Mouse (Mus musculus) lung, postnatal 4 days (tissue): ENCODE data around the gene Dusp13.

Source experiments
- DNase-seq, 2 experiments: peaks; one replicate each; pipeline ENCODE4 v3.0.0; 2021

The Dusp13 gene

DNA sequence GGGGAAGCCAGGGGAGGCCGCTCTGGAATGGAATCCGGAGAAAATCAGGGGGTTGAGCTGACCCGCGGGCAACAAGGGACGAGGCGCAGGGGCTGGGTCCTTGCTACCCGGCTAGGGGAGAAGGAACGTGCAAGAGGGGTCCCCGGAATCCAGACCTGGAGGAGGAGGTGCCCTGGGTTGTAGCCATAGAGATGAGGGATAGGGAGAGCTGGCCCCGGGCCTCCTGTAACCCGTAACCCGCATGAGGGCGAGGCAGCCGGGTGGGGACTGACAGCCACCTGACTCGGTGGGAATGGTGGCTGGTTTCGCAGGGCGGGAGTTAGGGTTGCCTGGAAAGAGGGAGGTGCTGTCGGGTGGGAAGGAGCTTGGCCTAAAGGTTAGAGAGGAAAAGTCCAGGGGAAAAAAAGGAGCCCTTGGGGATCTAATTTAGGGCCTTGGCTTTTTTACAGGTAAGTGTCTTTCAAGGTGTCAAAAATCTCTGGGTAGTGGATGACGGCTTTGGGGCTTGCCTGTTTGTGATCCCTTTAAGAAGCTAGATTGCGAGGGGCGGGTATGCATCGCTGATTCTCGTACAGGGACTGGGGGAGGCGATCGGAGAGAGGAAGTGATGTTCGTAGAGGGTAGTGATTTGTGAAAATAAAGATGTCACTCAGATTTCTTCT, at the start of gene Dusp13:
Gene Dusp13 (minus strand): TSS at position 301 of the 662 bp plus-strand sequence.
- peak; percentile 66 to 70 for DNase-seq

DNA sequence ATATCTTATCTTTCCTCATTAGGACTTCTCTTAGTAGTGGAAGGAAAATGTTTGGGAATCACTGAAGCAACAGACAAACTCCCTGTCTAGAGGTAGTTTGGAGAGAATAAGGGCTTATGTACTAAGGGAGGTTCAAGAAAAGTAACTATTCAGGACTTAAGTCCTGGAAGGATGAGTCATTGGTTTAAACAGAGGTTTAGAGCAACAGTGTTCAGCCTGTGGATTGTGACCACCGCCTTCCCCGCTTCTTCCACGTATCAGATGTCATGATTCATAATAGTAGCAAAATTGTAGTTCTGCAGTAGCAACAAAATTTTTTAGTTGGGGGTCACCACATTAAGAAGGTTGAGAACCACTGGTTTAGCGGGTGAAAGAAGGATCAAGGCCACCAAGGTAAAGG, 49.7 kb upstream of the Dusp13 start:
- no peak for DNase-seq

DNA sequence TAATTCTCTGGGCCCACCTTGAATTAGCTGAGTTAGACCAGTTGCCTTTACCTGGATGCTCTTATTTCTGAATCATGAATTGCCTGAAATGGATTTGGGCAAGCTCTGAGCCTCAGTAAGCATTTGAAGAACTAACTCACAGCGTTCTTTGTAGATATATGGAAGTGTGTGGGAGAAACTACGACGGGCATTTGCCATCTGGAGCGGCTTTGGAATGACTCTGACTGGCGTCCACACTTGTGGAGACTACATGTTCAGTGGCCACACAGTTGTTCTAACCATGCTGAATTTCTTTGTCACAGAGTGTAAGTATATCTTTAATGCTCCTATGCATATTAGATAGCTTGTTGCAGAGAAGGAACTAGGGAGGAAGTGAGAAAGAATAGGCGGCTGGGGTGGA, 41.3 kb upstream of the Dusp13 start:
- no peak for DNase-seq

DNA sequence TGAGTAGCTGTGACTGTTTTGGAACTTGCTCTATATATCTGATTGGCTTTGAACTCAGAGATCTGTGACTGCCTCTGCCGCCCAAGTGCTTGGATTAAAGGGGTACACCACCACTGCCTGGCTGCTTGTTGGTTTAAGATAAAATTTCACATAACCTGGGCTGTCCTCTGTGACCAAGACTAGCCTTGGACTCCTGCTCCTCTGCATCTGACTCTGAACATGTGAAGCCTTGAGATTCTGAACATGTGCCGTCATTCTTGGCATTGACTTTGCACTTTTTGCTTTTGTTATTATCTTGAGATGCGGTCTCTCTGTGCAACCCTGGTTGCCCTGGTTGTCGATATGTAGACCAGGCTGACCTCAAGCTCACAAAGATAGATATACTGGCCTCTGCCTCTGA, 40.7 kb upstream of the Dusp13 start:
- DNase-seq = no peak

DNA sequence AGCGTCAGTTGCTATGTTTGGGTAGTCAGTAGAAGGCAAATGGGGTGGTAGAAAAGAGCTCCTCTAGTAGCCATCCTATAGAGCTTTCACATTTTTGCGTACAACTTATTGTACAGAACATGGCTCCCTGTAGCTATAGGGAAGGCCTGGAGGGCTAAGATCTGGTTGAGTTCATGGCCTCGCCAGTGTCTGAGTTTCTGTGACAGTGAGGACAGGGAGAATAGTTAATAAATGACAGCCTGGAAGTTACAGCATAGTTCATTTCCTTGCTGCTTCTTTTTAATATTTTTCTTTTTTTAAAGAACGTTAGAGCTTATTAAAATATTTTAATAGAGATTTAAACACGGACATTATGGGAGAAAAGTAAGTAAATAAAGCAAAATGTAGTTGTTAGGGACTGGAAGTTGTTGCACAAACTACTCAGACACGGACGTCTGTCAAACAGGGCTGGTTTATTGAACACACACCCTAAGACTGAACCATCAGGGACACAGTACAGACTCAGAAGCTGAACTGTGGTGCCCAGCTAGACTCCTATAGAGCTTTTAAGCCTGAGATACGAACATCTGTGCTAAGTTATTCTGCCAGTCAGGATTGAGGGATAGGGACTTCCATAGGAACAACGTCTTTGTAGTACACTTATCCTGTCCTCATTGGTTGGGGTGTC, 39.7 kb upstream of the Dusp13 start:
- DNase-seq = no peak

DNA sequence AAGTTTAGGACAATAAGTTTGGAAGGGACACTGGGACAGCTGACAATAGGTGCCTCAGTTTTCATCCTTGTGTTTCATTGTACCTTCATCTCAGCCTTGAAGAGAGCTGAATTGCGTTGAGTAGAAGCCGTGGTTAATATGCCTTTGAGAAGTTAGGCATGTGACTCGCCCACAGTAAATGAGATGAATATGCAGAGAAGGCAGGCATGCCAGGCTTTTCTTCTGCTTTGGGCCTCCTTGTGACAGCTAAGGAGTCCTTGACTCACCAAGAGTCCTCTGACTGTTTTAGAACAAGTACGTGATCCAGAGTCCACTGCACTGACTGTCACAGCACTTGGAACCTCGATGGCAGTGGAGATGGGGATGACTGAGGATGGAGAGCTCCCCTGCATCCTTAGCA, 37.1 kb upstream of the Dusp13 start:
- no peak for DNase-seq

DNA sequence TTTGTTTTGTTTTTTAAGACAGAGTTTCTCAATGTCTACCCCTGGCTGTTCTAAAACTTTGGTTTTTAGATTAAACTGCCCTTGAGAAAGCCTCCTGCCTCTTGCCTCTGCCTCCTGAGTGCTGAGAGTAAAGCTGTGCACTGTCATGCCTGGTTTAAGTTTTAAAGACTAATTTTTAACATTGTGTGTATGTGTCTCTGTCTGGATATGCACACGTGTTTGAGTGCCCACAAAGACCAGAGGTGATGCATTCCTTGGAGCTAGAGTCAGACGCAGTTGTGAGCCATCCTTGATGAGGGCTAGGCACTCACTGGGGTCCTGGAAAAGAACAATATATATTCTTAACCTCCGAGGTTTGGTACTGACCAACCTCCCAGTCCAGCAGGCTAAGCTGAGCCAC, 36.4 kb upstream of the Dusp13 start:
- no peak for DNase-seq

DNA sequence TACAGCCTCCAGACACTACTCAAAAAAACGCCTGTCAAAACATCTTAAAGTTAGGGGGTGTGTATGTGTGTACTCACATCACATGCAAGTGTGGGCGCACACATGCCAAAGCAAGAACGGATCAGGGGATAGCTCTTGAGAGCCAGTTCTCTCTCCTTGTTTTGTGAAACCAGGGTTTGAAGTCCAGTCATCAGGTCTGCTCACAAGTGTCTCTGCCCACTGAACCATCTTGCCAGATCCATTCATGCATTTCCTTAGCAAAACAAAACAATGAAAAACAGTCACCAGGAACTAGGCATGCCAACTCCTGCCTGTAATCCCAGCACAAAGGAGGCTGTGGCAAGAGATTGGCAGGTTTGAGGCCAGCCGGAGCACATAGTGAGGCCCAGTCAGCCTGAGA, 35.5 kb upstream of the Dusp13 start:
- DNase-seq = no peak

DNA sequence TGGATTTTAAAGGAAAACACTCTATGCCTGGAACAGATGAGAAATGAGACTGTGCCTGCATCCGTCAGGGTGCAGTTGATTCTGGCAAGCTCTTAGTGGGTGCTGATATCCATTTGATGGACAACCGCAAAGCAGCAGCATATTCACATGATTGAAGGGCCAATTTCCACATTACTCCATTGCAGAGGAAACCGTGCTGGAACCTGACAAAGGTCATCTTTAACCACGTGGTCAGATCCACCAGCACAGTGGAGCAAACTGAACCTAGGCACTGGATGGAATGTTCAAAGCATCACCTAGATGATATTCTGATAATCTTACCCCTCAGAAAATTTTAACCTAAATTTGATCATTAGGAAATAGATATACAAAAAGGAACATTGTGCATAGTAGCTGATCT, 25.2 kb upstream of the Dusp13 start:
- DNase-seq = no peak

DNA sequence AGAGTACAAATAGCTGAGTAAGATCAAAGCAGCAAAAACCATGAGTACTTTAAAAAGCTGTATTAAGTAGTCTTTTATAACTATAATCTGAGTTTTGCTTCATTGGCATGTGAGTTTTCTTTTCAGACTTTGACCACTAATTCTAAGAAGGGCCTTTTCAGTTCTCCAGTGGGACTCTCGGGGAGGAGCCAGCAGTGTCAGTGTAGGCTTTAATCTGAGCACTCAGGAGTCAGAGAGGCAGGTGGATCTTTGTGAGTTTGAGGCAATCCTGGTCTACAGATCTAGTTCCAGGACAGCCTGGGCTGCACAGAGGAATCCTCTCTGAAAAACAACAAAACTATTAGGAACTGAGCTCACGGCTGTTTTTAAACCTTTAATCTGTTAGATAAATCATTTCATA, 23.0 kb upstream of the Dusp13 start:
- no peak for DNase-seq

DNA sequence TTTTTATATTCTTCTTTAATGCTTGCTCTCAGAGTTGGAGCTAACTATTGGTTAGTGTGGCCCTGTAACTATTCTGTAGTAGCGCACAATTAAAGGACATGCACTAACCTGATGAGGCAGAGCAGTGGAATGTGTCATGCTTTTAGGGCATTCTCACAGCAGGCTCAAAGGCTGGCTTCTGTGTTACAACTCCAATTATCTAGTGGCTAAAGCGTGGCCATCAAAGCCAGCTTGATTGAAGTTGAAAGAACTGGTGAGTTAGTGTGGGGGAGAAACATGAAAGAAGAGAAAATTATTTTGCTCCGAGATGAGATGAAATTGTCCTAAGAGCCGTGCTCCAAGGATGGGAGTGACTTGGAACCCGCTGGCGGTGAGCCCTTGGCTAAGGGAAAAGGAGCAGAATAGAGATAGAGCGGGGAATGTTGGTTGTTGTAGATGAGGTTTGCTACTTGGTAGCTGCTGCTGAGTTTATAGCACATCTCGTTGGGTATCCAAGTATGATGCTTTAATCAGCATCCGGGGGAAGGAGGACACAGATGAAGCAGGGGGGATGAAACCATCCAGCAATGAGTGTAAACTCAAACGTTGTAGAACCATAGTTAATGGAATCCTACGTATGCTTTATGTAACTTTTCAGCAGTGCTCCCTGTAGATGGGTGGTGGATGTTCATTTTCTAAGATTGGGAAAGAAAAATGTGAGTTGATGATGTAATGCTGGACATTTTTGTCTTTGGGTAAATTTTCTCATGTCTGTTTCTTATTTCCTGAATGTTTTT, 21.7 kb upstream of the Dusp13 start:
- DNase-seq = no peak

DNA sequence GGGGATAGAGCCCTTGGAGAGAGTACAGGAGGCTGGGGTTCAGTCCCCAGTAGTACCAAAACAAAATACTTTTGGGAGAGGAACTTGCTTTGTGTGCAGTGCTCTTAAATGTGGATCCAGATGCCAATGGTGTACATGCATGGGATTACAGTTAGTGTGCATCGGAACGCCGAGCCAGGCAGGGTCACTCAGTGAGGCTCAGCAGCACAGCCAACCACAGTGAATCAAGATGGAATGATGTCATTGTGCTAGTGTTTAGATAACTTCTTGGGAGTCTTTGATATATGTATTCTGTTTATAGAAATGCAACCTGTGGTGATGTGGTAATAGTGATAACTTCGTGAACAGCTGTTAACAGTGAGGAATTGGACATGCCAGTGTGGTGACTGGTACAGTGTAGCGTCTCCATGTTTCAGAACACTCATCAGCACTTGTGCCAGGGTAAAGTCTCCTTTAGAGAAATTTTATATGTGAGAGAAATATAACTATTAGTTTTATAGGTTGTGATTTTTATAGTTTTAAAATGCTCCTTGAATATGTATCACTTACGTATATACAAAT, 15.5 kb upstream of the Dusp13 start:
- DNase-seq = no peak

DNA sequence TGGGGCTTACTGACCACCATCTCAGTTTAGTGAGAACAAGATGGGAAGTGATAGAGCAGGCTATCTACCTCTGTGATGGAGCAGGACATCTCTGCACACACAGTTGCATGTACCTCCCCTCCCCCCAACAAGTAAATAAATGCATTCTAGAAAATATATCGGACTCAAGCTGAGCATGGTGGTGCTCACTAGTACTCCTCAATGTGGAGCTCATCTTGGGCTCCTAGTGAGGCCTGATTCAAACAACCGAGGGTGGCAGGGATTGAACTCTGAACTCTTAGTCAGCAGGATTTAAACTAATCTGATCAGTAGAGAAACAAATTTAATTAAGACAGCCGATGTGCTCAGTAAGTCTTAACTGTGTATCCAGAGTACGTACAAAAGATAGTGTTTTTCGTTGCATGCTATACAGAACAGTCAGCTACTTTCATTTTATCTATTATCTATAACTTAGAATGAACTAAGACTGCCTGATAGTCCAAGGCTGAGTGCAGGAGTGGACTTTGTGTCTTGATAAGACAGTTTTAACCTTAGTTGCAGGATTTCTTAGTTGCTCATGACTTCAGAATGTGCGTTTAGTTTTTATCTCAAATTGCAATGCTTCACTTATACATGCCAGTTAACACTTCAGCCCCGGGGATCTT, 14.9 kb upstream of the Dusp13 start:
- DNase-seq = no peak

DNA sequence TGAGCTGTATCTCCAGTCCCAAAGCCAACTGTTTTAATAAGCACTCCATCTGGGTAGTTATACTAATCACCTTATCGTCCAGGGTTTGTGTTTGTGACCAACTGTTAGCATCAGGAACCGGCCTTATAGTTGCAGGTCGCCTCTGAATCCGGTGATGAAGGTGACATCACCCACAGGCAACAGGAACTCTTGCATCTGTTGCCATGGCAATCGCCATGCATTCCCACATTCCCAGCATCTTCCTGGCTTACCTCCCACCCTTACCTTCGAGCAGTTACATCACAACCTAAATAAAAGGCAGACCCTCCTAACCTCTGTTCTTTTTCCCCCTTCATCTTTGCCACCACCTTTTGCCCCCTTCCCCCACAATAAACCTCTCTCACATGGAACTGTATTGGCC, 13.7 kb upstream of the Dusp13 start:
- DNase-seq = no peak

DNA sequence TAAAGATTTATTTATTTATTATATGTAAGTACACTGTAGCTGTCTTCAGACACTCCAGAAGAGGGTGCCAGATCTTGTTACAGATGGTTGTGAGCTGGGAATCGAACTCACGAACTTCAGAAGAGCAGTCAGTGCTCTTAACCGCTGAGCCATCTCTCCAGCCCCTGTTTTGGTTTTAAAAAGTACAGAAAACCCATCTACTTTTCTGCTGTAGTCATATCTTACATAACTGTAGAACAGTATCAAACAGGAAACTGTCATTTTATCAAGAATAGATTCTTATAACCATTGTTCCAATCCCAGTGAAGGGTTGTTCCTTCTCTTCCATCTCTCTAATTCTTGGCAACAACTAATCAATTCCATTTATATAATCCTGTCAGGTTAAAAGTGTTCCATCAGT, 12.8 kb upstream of the Dusp13 start:
- no peak for DNase-seq

DNA sequence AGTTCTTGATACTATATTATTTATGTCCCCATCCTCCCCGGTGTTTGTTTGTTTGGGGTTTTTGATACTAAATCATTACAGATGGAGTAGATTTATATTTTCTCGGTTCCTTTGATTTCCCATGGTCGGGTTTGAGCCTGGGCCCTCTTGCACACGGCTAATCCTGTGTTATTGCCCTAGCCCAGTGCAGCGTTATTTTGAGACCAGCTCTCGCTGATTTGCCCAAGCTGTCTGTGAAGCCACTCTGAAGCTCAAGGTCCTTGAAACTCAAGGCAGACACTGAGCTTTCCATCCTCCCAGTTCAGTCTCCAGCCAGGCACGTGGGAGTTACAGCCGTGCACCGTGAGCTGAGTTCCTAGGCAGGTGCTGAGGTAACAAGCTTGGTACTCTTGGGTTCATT, 10.6 kb upstream of the Dusp13 start:
- DNase-seq = no peak

DNA sequence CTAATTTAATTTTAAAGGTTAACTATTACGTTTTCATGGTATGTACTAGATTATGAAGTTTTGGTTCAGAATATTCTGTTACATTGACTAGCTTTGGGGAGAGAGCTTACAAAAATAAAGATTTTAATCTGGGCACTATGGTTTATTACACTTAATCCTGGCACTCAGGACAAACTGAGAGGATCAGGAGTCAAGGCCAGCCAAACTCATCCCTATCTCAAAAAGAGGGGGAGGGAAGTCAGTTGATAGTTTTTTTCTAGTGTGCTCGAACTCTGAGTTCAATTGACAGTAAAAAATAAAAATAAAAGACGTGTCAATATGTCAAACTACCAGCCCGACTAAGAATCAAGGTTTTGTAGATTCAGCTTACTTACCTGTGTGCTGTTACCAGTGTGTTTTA, 2.4 kb upstream of the Dusp13 start:
- no peak for DNase-seq

DNA sequence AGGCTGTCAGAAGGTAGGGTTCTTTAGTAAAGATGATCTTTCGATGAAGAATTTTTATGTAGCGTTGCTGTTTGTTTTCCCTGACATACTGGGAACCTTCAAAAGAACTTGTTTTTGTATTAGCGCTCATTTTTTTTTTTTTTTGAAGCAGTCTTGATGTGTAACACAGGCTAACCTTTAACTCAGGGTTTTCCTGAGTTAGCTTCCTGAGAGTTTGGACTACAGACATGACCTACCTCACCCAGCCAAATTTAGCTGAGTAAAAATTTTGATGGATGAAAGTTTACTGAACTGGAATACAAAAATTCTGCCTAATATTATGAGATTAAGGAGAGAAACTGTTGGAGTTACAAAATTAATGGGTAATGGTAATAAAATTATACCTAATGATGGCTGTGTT, 1.4 kb upstream of the Dusp13 start:
- DNase-seq = no peak

DNA sequence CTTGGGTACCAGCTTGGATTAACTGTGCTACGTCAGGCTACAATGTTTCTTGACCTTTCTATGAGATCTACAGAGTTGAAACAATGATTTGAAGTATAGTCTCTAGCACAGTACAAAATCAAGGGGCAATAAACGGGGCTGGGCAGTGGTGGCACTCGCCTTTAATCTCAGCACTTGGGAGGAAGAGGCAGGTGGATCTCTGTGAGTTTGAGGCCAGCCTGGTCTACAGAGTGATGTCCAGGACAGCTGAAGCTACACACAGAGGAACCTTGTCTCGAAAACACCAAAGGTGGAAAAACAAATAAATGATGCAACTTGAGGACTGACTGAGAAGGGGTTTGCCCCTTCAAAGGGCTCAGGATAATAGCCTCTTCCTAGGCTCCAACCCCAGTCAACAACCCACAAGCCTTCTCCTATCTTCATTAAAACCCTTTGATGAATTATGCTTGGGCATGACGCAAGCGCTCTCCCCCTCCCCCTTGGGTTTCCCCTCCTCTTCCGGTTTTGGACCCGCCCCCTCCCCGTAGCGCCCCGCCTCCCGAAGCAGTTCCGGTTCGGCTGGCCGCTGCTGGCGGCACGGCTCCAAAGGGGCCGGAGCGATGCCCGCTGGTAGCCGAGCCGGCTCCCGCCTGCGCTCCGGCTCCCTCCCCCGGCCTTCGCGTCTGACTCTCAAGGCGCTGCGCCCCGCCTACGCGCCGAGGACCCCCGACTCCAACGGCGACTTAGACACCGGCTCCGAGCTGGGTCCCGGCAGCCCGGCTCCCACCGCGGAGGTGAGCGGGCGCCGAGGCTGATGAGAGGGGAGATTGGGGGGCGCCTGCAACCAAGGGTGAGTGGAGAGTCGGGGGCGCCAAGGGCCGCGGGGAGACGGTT, 737 bp downstream of the Dusp13 start, which contains the start of gene Samd8:
Gene Samd8 (plus strand): TSS at position 524 of the 873 bp plus-strand sequence.
- DNase-seq = peak; percentile 89

DNA sequence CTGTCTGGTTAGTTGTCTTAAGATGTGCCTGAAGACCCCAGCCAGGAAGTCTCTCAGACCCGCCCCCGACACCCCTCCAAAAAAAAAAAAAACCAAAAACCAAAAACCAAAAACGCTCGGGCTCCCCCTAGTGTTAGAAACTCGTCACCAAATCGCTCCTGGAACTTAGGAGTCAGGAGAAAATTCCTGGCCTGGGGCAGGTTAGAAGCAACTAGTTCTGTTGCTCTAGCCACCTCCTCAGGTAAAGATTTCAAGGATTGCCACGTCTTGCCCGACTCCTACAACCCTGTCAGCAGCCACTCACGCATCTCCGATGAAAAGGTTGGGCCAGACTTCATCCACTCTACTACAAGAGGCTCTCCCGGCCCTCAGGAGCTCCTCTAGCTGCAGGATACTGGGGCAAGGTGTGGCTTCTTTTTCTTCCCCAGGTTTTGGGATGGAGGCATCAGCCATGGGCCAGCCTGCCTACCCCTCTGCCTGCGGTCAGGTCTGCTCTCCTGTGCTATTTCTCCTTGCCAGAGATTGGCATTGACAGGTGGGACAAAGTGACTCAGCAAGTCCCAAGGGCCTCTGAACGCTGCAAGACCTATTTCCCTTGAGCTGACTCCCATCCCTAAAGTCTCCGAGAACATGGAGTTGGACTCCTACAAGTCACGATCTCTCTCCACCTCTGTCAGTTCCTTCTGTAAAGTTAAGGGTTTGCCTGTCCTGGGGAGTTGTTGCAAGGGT, 2.7 kb downstream of the Dusp13 start:
- DNase-seq = peak in 1 of 2 experiments; percentile 66

DNA sequence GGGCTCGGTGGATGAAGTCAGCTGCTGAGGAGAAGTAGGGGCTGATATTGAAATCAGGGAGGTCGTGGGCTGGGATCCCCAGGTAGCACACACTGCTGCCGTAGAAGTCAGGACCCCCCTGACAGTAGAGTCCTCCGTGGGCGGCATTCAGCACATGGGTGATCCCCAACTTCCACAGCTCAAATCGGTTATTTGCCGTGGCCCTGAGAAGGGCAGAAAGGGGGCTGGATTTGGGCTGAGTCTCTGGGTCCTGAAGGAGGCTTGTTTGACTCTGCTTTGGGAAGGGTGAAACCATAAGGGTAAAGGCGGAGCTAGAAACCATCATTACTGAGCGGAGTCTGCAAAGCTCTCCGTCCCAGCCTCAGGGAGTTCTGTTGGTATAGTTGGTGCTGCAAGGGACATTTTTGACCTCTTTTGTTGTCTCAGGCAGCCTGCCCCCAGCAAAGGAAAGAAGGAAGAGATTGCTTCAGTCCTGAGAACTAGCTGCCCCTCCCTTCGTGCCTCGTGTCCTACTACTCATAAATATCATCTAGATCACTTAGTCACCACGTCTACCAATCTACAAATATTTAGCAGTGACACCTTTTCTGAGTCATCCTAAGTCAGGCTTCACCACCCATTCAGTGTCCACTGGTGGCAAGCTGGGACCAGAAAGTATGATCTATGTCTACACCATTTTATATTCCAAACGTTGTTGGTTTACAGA, 3.4 kb downstream of the Dusp13 start:
- no peak for DNase-seq
